Comparison of ENCODE assay signal across 22 mouse cellular contexts in genomic region chr6:112333930-112334329, GRCm38 (mm10). TPM values are rescaled to one million over a fixed set of nuclear protein-coding genes. Genes with fewer than 3 reads are reported as not detected.
DNase-seq lines count a peak whose midpoint lies in the region; ATAC-seq lines count a peak whose summit lies in the region.
"Had no signal": no experiment of that assay in that cellular context is flagged by ENCODE, and none has a peak within 500 bp of the region (broad histone marks: within the 10 kb centered on the region; RNA-seq: fewer than 3 reads in every experiment).

No protein-coding gene starts in this region.

- intact Hi-C loops in left cerebral cortex, postnatal 36 days (cut with DNase I): no loop called here

- peak; percentile 11 for DNase-seq in 416B (ENCODE audit: low read depth)
- peak; percentile 7 for DNase-seq in CD4-positive helper T cell, adult 2 months (ENCODE audit: low read depth, low spot score)
- peak; percentile 9 for DNase-seq in lung, postnatal 14 days
- peak; percentile 7 for DNase-seq in thymus, postnatal 0 days (ENCODE audit: low spot score)
- DNase-seq in layer of hippocampus, postnatal 36 days: no peak
- no peak for DNase-seq in left cerebral cortex, postnatal 36 days (ENCODE audit: low spot score in 2 of 2)
- DNase-seq: adrenal gland, adult 8-10 months; cerebellum, adult 2 months; cerebellum, postnatal 14 days; gastrocnemius, postnatal 14 days; heart, postnatal 36 days; kidney, postnatal 25 days; liver had no signal

- no peak for ATAC-seq in erythroid progenitor cell, adult 5-6 weeks (replicated peaks; ENCODE audit: low FRiP score, poor library complexity, severe bottlenecking)
- ATAC-seq: forebrain, embryonic 13.5 days; intestine, embryonic 16.5 days had no signal

RNA-seq across cellular contexts. Expression of gene Ssu2, which starts 53.9 kb away (rescaled TPM):
- 1.0 and 1.2 TPM in 2 replicates for polyA plus RNA-seq in thymus, postnatal 0 days (2015; fragmentation: Nextera tagmentation; extraction: Ambion mirVana)
- total RNA-seq in erythroid progenitor cell, adult 5-6 weeks (2015; ENCODE audit: low replicate concordance): not detected in 2 replicates
- not detected in 2 replicates for total RNA-seq in erythroid progenitor cell, adult 5-6 weeks (2017; ENCODE audit: low replicate concordance)
- under 1 TPM; 0.46 to 0.65 TPM for total RNA-seq in layer of hippocampus, postnatal 36 days (2021)
- total RNA-seq in left cerebral cortex, postnatal 36 days (2021): under 1 TPM in 1 of 2 experiments, not detected in 1; 0.27 TPM
- total RNA-seq: G1E; granulocyte monocyte progenitor cell, adult 5-6 weeks; megakaryocyte, adult 5-6 weeks; midbrain, postnatal 0 days had no signal
- polyA plus RNA-seq: C2C12; forebrain, embryonic 13.5 days; G1E; hindbrain, embryonic 13.5 days; midbrain, postnatal 0 days had no signal

Comparison
In these comparisons a context has a peak if more than half of its experiments do, and no peak if none do; other contexts are left out.
1. DNase-seq: peak in 416B (single experiment), CD4-positive helper T cell, adult 2 months (single experiment), lung, postnatal 14 days (single experiment) and thymus, postnatal 0 days (single experiment); none in layer of hippocampus, postnatal 36 days (0 of 2) and left cerebral cortex, postnatal 36 days (0 of 2).